Mouse (Mus musculus) intestine, postnatal 0 days (tissue): ENCODE results near the gene A430078G23Rik. TPM values are rescaled to one million over a fixed set of nuclear protein-coding genes. Genes with fewer than 3 reads are reported as not detected.

Experiments
- ATAC-seq: fragments of 200-750 bp; cut with Nextera tagmentation; 2 replicates; pipeline ENCODE4 v1.8.0; 2017; ENCODE audit warnings: mild to moderate bottlenecking, moderate TSS enrichment, moderate library complexity
- H3K27ac ChIP-seq: fragments of 300-500 bp; sonication (generic); 2 replicates; pipeline ENCODE4 v1.5.1; 2014; ENCODE audit warnings: mild to moderate bottlenecking, low read depth, low read length, moderate library complexity
- H3K27me3 ChIP-seq: fragments of 300-500 bp; sonication (generic); replicated peaks from 2 replicates; pipeline ENCODE4 v1.6.1; 2014; ENCODE audit warnings: low read length, mixed read lengths; ENCODE audit not compliant: control insufficient read depth, insufficient read depth
- H3K36me3 ChIP-seq: fragments of 300-500 bp; sonication (generic); 2 replicates; pipeline ENCODE4 v1.6.1; 2014; ENCODE audit warnings: mild to moderate bottlenecking, moderate library complexity; ENCODE audit not compliant: control insufficient read depth, insufficient read depth
- H3K4me1 ChIP-seq: fragments of 300-500 bp; sonication (generic); replicated peaks from 2 replicates; pipeline ENCODE4 v1.6.1; 2014; ENCODE audit warnings: antibody characterized with exemption, low read length, mixed read lengths; ENCODE audit not compliant: control insufficient read depth, insufficient read depth
- H3K4me2 ChIP-seq: fragments of 300-500 bp; sonication (generic); replicated peaks from 2 replicates; pipeline ENCODE4 v1.6.1; 2014; ENCODE audit warnings: low read depth, mild to moderate bottlenecking, moderate library complexity
- H3K4me3 ChIP-seq: fragments of 300-500 bp; sonication (generic); 2 replicates; pipeline ENCODE4 v1.5.1; 2014; ENCODE audit warnings: low read depth, low read length
- H3K9ac ChIP-seq: fragments of 300-500 bp; sonication (generic); 2 replicates; pipeline ENCODE4 v1.6.1; 2014; ENCODE audit warnings: mild to moderate bottlenecking, low read depth, low read length
- H3K9me3 ChIP-seq: fragments of 300-500 bp; sonication (generic); 2 replicates; pipeline ENCODE4 v1.6.1; 2016; ENCODE audit warnings: mixed run types; ENCODE audit not compliant: control insufficient read depth
- CTCF ChIP-seq: sonication (generic); IDR thresholded peaks from 2 replicates; pipeline ENCODE4 v1.5.1; 2016; ENCODE audit warnings: low read depth, mild to moderate bottlenecking, control low read depth, antibody characterized with exemption, moderate library complexity
- WGBS: fragments of 180-500 bp; shearing (Covaris S2); extraction: QIAGEN DNeasy Blood & Tissue Kit; methylation state at CpG from one replicate; pipeline ENCODE4 v1.1.7; 2014; 5-methylcytosine and 5-hydroxymethylcytosine counted together
- polyA plus RNA-seq: library from polyadenylated mRNA; unstranded; fragments of >200 nt; fragmentation: Nextera tagmentation; extraction: Ambion mirVana; gene quantifications from 2 replicates; pipeline ENCODE4 v1.2.1, GENCODE M21; 2015

Gene A430078G23Rik
- polyA plus RNA-seq, 1 experiment from 2014 or later = 0.16 TPM

DNA sequence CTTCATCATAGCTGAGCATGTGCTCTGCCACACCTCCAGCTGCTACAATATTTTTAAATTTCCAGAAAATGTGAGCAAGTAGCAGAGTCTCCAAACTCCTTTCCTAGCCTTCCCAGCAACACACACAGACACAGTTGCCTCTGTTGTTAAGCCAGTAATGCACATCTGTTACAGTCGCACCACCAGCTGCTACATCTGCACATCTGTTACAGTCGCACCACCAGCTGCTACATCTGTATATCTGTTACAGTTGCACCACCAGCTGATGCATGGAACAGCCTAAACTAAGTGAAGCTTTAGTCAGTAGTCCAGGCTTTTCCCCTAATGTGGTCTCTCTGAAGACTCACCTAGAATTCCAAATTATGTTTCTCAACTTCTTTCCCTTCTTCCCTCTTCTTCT, 75.2 kb downstream of the A430078G23Rik start:
- no peak for ATAC-seq
- H3K9ac ChIP-seq = no peak overlapping the region
- no peaks in the 10 kb centered on the region for H3K4me1 ChIP-seq
- no peak for TF ChIP-seq CTCF
- H3K9me3 ChIP-seq = no peaks in the 10 kb centered on the region
- H3K27me3 ChIP-seq = no peaks in the 10 kb centered on the region
- H3K4me3 ChIP-seq = no peak overlapping the region
- no peak overlapping the region for H3K4me2 ChIP-seq
- peaks cover 52% of the 10 kb centered on the region for H3K36me3 ChIP-seq
- no peak overlapping the region for H3K27ac ChIP-seq
- 84% methylated on average over 2 of the region's 2 CpGs for WGBS

DNA sequence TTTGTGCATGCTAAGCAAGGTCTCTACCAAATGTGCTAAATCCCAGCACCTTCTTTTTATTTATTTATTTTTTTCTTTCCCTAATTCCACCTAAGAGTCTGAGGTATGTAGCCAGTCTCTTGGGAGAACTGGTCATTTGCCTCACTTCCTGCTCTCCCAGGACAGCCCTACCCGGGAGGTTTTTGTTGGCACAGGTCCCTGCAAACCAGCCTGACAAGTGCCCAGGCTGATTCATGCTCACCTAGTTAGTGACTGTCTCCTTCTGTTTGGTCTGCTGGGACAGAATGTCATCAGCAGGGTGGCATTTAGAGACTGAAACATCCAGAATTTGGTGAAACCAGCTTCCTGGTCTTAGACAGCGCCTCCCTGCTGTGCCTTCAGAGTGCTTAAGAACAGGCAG, 76.8 kb downstream of the A430078G23Rik start:
- H3K4me2 ChIP-seq = no peak overlapping the region
- no peaks in the 10 kb centered on the region for H3K9me3 ChIP-seq
- H3K4me3 ChIP-seq = no peak overlapping the region
- TF ChIP-seq CTCF = no peak
- ATAC-seq = no peak
- peaks cover 66% of the 10 kb centered on the region for H3K36me3 ChIP-seq
- WGBS = 68% methylated on average over 2 of the region's 2 CpGs
- H3K27me3 ChIP-seq = no peaks in the 10 kb centered on the region
- H3K4me1 ChIP-seq = no peaks in the 10 kb centered on the region
- H3K9ac ChIP-seq = no peak overlapping the region
- H3K27ac ChIP-seq = no peak overlapping the region

DNA sequence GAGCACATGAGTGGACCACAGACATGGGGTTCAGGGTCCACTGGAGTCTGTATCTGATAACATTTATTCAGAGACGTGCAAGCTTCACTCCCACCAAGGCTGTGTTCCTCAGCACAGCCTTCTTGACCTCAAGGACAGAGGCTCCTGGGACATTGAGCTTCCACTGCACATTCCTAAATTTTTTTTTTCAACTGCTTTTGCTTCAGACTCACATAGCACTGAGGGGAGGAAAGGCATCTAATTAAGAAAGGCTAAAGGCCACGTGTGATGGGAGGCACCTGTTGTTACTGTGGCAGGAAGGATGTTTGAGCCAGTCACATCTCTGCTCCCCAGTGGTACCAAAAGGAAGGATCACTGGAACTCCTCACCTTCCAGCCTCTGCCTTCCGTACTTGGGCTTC, 77.9 kb downstream of the A430078G23Rik start:
- no peak overlapping the region for H3K4me3 ChIP-seq
- TF ChIP-seq CTCF = no peak
- 68% methylated on average over 3 of the region's 3 CpGs for WGBS
- H3K36me3 ChIP-seq = peaks cover 77% of the 10 kb centered on the region
- no peaks in the 10 kb centered on the region for H3K27me3 ChIP-seq
- no peak for ATAC-seq
- H3K9ac ChIP-seq = no peak overlapping the region
- no peak overlapping the region for H3K27ac ChIP-seq
- H3K4me1 ChIP-seq = no peaks in the 10 kb centered on the region
- no peak overlapping the region for H3K4me2 ChIP-seq
- no peaks in the 10 kb centered on the region for H3K9me3 ChIP-seq

DNA sequence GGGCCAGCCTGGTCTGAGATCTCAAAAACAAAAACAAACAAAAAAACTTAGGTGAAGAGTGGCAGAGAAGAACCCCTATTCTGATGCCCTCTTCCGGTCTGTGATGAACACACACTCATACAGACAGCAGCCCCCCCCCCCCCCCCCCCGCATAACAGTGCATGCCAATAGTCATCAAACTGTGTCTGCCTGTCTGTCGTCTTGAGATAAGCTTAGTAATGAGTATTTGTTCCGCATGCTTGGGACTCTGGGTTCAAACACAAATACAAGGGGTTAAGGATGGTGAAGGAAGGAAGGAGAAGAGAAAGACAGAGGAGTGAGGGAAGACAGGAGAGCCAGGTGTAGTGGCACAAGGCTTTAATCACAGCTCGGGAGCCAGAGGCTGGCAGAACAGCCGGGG, 83.3 kb downstream of the A430078G23Rik start:
- no peak for ATAC-seq
- H3K4me3 ChIP-seq = no peak overlapping the region

DNA sequence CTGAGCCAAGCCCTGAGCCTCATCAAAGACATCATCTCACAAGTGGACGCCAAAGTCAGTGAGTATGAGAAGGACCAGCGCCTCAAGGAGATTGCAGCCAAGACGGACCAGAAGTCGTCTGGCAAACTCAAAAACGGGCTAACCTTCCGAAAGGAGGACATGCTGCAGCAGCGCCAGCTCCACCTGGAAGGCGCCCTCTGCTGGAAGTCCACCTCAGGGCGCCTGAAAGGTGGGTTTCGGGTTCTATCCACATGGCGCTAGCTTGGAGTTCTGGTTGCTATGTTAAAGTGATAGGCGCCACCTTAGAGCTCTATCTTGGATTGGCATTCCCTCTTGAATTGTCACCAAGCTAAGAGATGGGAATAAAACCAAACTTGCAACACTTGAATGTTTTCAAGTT, 86.3 kb downstream of the A430078G23Rik start:
- TF ChIP-seq CTCF = peak; percentile 63
- H3K4me1 ChIP-seq = no peaks in the 10 kb centered on the region
- peaks cover 72% of the 10 kb centered on the region for H3K36me3 ChIP-seq
- H3K9ac ChIP-seq = no peak overlapping the region
- H3K27me3 ChIP-seq = no peaks in the 10 kb centered on the region
- H3K4me3 ChIP-seq = no peak overlapping the region
- no peak overlapping the region for H3K27ac ChIP-seq
- no peak overlapping the region for H3K4me2 ChIP-seq
- WGBS = 83% methylated on average over 12 of the region's 12 CpGs
- no peak for ATAC-seq
- no peaks in the 10 kb centered on the region for H3K9me3 ChIP-seq

More for the DNA sequence above, 83.3 kb downstream of the A430078G23Rik start:
- Histone ChIP-seq H3K4me1 (no peaks in the 10 kb centered on the region), H3K9me3 (no peaks in the 10 kb centered on the region), H3K9ac (no peak overlapping the region), H3K36me3 (peaks cover 95% of the 10 kb centered on the region), H3K4me2 (no peak overlapping the region), H3K27ac (no peak overlapping the region), H3K27me3 (no peaks in the 10 kb centered on the region)
- 87% methylated on average over 6 of the region's 6 CpGs for WGBS
- no peak for TF ChIP-seq CTCF

Other genes with a start within 250 kb of the A430078G23Rik start
- 20.7 and 21.3 TPM in 2 replicates for gene Insr, start 73.8 kb upstream of the A430078G23Rik start, polyA plus RNA-seq
- 4.5 and 5.7 TPM in 2 replicates for gene Arhgef18, start 39.6 kb downstream of the A430078G23Rik start, polyA plus RNA-seq
- gene Pex11g, start 114.3 kb downstream of the A430078G23Rik start, polyA plus RNA-seq = 14.3 and 14.9 TPM in 2 replicates
- not detected in 2 replicates for gene Tex45, start 117.4 kb downstream of the A430078G23Rik start, polyA plus RNA-seq
- 16.5 and 18.1 TPM in 2 replicates for gene Zfp358, start 139.7 kb downstream of the A430078G23Rik start, polyA plus RNA-seq
- gene Mcoln1, start 147.0 kb downstream of the A430078G23Rik start, polyA plus RNA-seq = 105 and 123 TPM in 2 replicates
- gene Pnpla6, start 162.0 kb downstream of the A430078G23Rik start, polyA plus RNA-seq = 36.1 and 43.9 TPM in 2 replicates
- gene C330021F23Rik, start 214.6 kb downstream of the A430078G23Rik start, polyA plus RNA-seq = 0.63 and 0.76 TPM in 2 replicates
- gene Camsap3, start 233.9 kb downstream of the A430078G23Rik start, polyA plus RNA-seq = 20.9 and 22.9 TPM in 2 replicates